Mouse (Mus musculus) lung, adult 2 months (tissue): Measurements from ENCODE around the gene Eri2.

ENCODE experiments used
- CTCF ChIP-seq: fragments of 200-500 bp; IDR thresholded peaks from 2 replicates; pipeline ENCODE4 v1.5.1; 2011; ENCODE audit warnings: mild to moderate bottlenecking, low read length, control low read depth; ENCODE audit not compliant: insufficient read depth
- POLR2A ChIP-seq: fragments of 200-500 bp; IDR thresholded peaks from 2 replicates; pipeline ENCODE4 v1.6.1; 2011; ENCODE audit warnings: low read depth, mild to moderate bottlenecking, control low read depth, low read length, borderline replicate concordance; ENCODE audit errors: extremely low read depth

DNA sequence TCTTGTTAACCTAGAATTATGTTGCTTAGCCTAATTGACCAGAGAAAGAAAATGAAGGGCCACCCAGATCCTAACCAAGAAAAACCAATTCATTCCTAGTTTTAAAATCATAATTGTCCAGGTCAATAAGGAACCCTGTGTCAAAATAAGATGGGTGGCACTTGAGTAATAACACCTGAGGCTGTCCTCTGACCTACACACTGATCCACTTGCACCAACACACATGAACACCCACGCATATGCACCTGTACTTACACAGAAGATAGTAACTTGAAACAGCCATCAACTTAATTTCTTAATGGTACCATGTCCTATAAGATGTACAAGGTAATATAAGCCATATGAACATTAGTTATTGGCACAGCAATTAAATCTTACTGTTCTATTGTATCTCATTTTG, 40.2 kb downstream of the Eri2 start:
- TF ChIP-seq CTCF (no peak), POLR2A (no peak)
